Mouse (Mus musculus) lung, postnatal 0 days (tissue): Measurements from ENCODE around the gene Saxo1.

Experiments
- CTCF ChIP-seq: IDR thresholded peaks from 2 replicates; pipeline ENCODE4 v1.5.1; 2016; ENCODE audit warnings: antibody characterized with exemption, mild to moderate bottlenecking
- EP300 ChIP-seq: IDR thresholded peaks from 2 replicates; pipeline ENCODE4 v1.6.1; 2016; ENCODE audit warnings: antibody characterized with exemption, mild to moderate bottlenecking, control low read depth

DNA sequence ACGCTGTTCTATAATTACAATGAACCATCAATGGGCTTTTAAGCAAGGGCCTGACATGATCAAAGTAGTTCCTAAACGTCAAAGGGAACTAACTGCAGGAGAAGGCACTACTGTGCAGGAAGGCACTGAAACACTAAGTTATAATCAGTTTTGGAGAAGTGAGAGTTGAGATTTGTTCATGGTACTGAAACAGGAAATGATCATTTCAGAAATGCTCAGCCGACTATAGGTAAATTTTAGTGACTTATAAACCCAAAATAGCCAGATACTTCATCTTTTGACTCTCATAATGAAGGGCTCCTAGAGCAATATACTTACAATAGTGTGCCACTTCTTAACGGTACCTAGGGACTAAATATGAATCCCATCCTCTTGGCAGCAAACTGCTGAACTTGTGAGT, 21.9 kb upstream of the Saxo1 start:
- no peak for TF ChIP-seq CTCF
- no peak for TF ChIP-seq EP300
